Mouse (Mus musculus) intestine, embryonic 15.5 days (tissue): ENCODE measurements around the gene Bckdk. TPM values are rescaled to one million over a fixed set of nuclear protein-coding genes. Genes with fewer than 3 reads are reported as not detected.

Experiments
- ATAC-seq: fragments of 200-750 bp; cut with Nextera tagmentation; 2 replicates; pipeline ENCODE4 v1.8.0; 2017; ENCODE audit warnings: moderate TSS enrichment, moderate library complexity
- H3K27ac ChIP-seq: fragments of 300-500 bp; sonication (generic); 2 replicates; pipeline ENCODE4 v1.5.1; 2015; ENCODE audit warnings: mild to moderate bottlenecking, inconsistent platforms
- H3K27me3 ChIP-seq: fragments of 300-500 bp; sonication (generic); replicated peaks from 2 replicates; pipeline ENCODE4 v1.6.1; 2015; ENCODE audit warnings: inconsistent platforms
- H3K36me3 ChIP-seq: fragments of 300-500 bp; sonication (generic); 2 replicates; pipeline ENCODE4 v1.6.1; 2015; ENCODE audit warnings: inconsistent platforms
- H3K4me1 ChIP-seq: fragments of 300-500 bp; sonication (generic); replicated peaks from 2 replicates; pipeline ENCODE4 v1.6.1; 2015; ENCODE audit warnings: inconsistent platforms
- H3K4me2 ChIP-seq: fragments of 300-500 bp; sonication (generic); replicated peaks from 2 replicates; pipeline ENCODE4 v1.6.1; 2015; ENCODE audit warnings: mild to moderate bottlenecking, inconsistent platforms
- H3K4me3 ChIP-seq: fragments of 300-500 bp; sonication (generic); replicated peaks from 2 replicates; pipeline ENCODE4 v1.5.1; 2015; ENCODE audit warnings: inconsistent platforms
- H3K9ac ChIP-seq: fragments of 300-500 bp; sonication (generic); 2 replicates; pipeline ENCODE4 v1.6.1; 2015; ENCODE audit warnings: inconsistent platforms
- H3K9me3 ChIP-seq: fragments of 300-500 bp; sonication (generic); 2 replicates; pipeline ENCODE4 v1.6.1; 2016; ENCODE audit warnings: inconsistent platforms
- WGBS: fragments of 180-500 bp; shearing (Covaris S2); methylation state at CpG from one replicate; pipeline ENCODE4 v1.1.7; 2015; 5-methylcytosine and 5-hydroxymethylcytosine counted together
- polyA plus RNA-seq: library from polyadenylated mRNA; unstranded; fragments of >200 nt; fragmentation: Nextera tagmentation; extraction: Ambion mirVana; gene quantifications from 2 replicates; pipeline ENCODE4 v1.2.1, GENCODE M21; 2015

Bckdk gene
- 158 and 180 TPM in 2 replicates for polyA plus RNA-seq

GRCm38 (mm10) chr7:127903971-127904796 lies at the start of gene Bckdk:
Gene Bckdk, plus strand, starts transcription at chr7:127904082.
- WGBS = 5% methylated on average over 38 of the region's 38 CpGs
- peak within 1 kb of the TSS; percentile 92 for H3K9ac ChIP-seq
- H3K4me2 ChIP-seq = peak within 1 kb of the TSS; percentile 80
- H3K9me3 ChIP-seq = no peaks in the 10 kb centered on the region
- peak within 1 kb of the TSS; percentile 77 for H3K4me3 ChIP-seq
- ATAC-seq = peak; percentile 86
- peaks cover 31% of the 10 kb centered on the region for H3K36me3 ChIP-seq
- peaks cover 20% of the 10 kb centered on the region for H3K4me1 ChIP-seq
- peak within 1 kb of the TSS; percentile 84 for H3K27ac ChIP-seq
- H3K27me3 ChIP-seq = no peaks in the 10 kb centered on the region

GRCm38 (mm10) chr7:127858258-127858657 lies 45.6 kb upstream of the Bckdk start:
- Histone ChIP-seq H3K4me2 (no peak overlapping the region), H3K27me3 (no peaks in the 10 kb centered on the region), H3K27ac (no peak overlapping the region), H3K4me1 (no peaks in the 10 kb centered on the region), H3K36me3 (no peaks in the 10 kb centered on the region), H3K9me3 (no peaks in the 10 kb centered on the region), H3K9ac (no peak overlapping the region), H3K4me3 (no peak overlapping the region)
- no peak for ATAC-seq
- WGBS = 90% methylated on average over 6 of the region's 6 CpGs

- WGBS = 98% methylated on average over 12 of the region's 12 CpGs
- no peak for ATAC-seq
- H3K27ac ChIP-seq = no peak overlapping the region
Observed at GRCm38 (mm10) chr7:127866434-127866833, 37.4 kb upstream of the Bckdk start.

GRCm38 (mm10) chr7:127867641-127868040 lies 36.2 kb upstream of the Bckdk start:
- H3K27ac ChIP-seq = no peak overlapping the region
- peaks cover 7% of the 10 kb centered on the region; the same call in 1 of the 2 replicates for H3K4me1 ChIP-seq
- H3K9ac ChIP-seq = no peak overlapping the region
- WGBS = 96% methylated on average over 18 of the region's 18 CpGs
- ATAC-seq = no peak
- H3K9me3 ChIP-seq = no peaks in the 10 kb centered on the region
- no peak overlapping the region for H3K4me2 ChIP-seq
- H3K36me3 ChIP-seq = peaks cover 22% of the 10 kb centered on the region
- H3K27me3 ChIP-seq = no peaks in the 10 kb centered on the region
- H3K4me3 ChIP-seq = no peak overlapping the region

More at GRCm38 (mm10) chr7:127866434-127866833, 37.4 kb upstream of the Bckdk start:
- Histone ChIP-seq H3K9me3 (no peaks in the 10 kb centered on the region), H3K36me3 (peaks cover 22% of the 10 kb centered on the region), H3K4me1 (peaks cover 7% of the 10 kb centered on the region; the same call in 1 of the 2 replicates), H3K4me2 (no peak overlapping the region), H3K4me3 (no peak overlapping the region), H3K9ac (no peak overlapping the region), H3K27me3 (no peaks in the 10 kb centered on the region)

- ATAC-seq = peak; percentile 59
- peaks cover 22% of the 10 kb centered on the region for H3K36me3 ChIP-seq
- WGBS = 55% methylated on average over 3 of the region's 3 CpGs
- H3K9me3 ChIP-seq = no peaks in the 10 kb centered on the region
- H3K4me2 ChIP-seq = no peak overlapping the region
- no peak overlapping the region for H3K9ac ChIP-seq
- no peaks in the 10 kb centered on the region for H3K27me3 ChIP-seq
- H3K4me1 ChIP-seq = peaks cover 16% of the 10 kb centered on the region; the same call in 1 of the 2 replicates
- H3K4me3 ChIP-seq = no peak overlapping the region
- peak overlapping the region; percentile 13; the same call in 1 of the 2 replicates for H3K27ac ChIP-seq
Observed at GRCm38 (mm10) chr7:127869149-127869810, 34.6 kb upstream of the Bckdk start.

- 80% methylated on average over 5 of the region's 5 CpGs for WGBS
- no peaks in the 10 kb centered on the region for H3K27me3 ChIP-seq
- H3K4me3 ChIP-seq = no peak overlapping the region
- no peak overlapping the region for H3K27ac ChIP-seq
- H3K9ac ChIP-seq = no peak overlapping the region
- ATAC-seq = no peak
- H3K4me1 ChIP-seq = peaks cover 20% of the 10 kb centered on the region; the same call in 1 of the 2 replicates
- no peaks in the 10 kb centered on the region for H3K9me3 ChIP-seq
- no peak overlapping the region for H3K4me2 ChIP-seq
- H3K36me3 ChIP-seq = peaks cover 22% of the 10 kb centered on the region
Observed at GRCm38 (mm10) chr7:127870136-127870821, 33.6 kb upstream of the Bckdk start.

- Histone ChIP-seq H3K4me3 (peak overlapping the region; percentile 94), H3K36me3 (peaks cover 17% of the 10 kb centered on the region), H3K4me1 (peaks cover 22% of the 10 kb centered on the region), H3K4me2 (peak overlapping the region; percentile 76), H3K9ac (peak overlapping the region; percentile 96), H3K27ac (peak overlapping the region; percentile 99), H3K9me3 (no peaks in the 10 kb centered on the region), H3K27me3 (no peaks in the 10 kb centered on the region)
- ATAC-seq = peak; percentile 19; the same call in 1 of the 2 replicates
- 4% methylated on average over 20 of the region's 20 CpGs for whole genome bisulfite sequencing
Observed at GRCm38 (mm10) chr7:127874812-127875626, 28.9 kb upstream of the Bckdk start.

- H3K27ac ChIP-seq = peak overlapping the region; percentile 99
- under 1% methylated on average over 43 of the region's 43 CpGs for WGBS
- peak; percentile 92 for ATAC-seq
Observed at GRCm38 (mm10) chr7:127875627-127876001, 28.3 kb upstream of the Bckdk start.

GRCm38 (mm10) chr7:127876041-127876466 lies 27.8 kb upstream of the Bckdk start, which contains the start of gene Zfp646:
Gene Zfp646, plus strand, starts transcription at chr7:127876221.
- under 1% methylated on average over 40 of the region's 41 CpGs for WGBS
- Histone ChIP-seq H3K4me2 (peak within 1 kb of the TSS; percentile 78), H3K9ac (peak within 1 kb of the TSS; percentile 96), H3K4me1 (peaks cover 22% of the 10 kb centered on the region), H3K36me3 (peaks cover 26% of the 10 kb centered on the region), H3K4me3 (peak within 1 kb of the TSS; percentile 94), H3K27me3 (no peaks in the 10 kb centered on the region), H3K9me3 (no peaks in the 10 kb centered on the region), H3K27ac (peak within 1 kb of the TSS; percentile 99)
- ATAC-seq = peak; percentile 92

More at GRCm38 (mm10) chr7:127875627-127876001, 28.3 kb upstream of the Bckdk start:
- no peaks in the 10 kb centered on the region for H3K27me3 ChIP-seq
- H3K4me1 ChIP-seq = peaks cover 22% of the 10 kb centered on the region
- H3K4me2 ChIP-seq = peak overlapping the region; percentile 76
- peak overlapping the region; percentile 96 for H3K9ac ChIP-seq
- H3K36me3 ChIP-seq = peaks cover 23% of the 10 kb centered on the region
- H3K9me3 ChIP-seq = no peaks in the 10 kb centered on the region
- peak overlapping the region; percentile 94 for H3K4me3 ChIP-seq

GRCm38 (mm10) chr7:127876467-127877348 lies 27.2 kb upstream of the Bckdk start, which contains the start of gene Zfp668:
Gene Zfp668, minus strand, starts transcription at chr7:127876828.
- Histone ChIP-seq H3K4me2 (peak within 1 kb of the TSS; percentile 78), H3K4me3 (peak within 1 kb of the TSS; percentile 94), H3K36me3 (peaks cover 33% of the 10 kb centered on the region), H3K4me1 (peaks cover 22% of the 10 kb centered on the region), H3K27me3 (no peaks in the 10 kb centered on the region), H3K27ac (peak within 1 kb of the TSS; percentile 99), H3K9ac (peak within 1 kb of the TSS; percentile 96), H3K9me3 (no peaks in the 10 kb centered on the region)
- WGBS = under 1% methylated on average over 60 of the region's 60 CpGs
- peak; percentile 82 for ATAC-seq
